Mouse (Mus musculus) left cerebral cortex, adult 11 months (tissue): ENCODE results near the gene Shcbp1l.
"Not testable (repeated sequence)": the region's sequence is repeated elsewhere in the genome, so short reads cannot be mapped to it uniquely, and the experiment has no call there.

Experiments
- DNase-seq: peaks from one replicate; pipeline ENCODE4 v3.0.0; 2022; ENCODE audit warnings: low spot score

Gene Shcbp1l

GRCm38 (mm10) chr1:153424271-153424670, 691 bp upstream of the Shcbp1l start:
- DNase-seq = no peak

- no peak for DNase-seq
Measured at GRCm38 (mm10) chr1:153431158-153431557, 6.2 kb downstream of the Shcbp1l start.

- DNase-seq = no peak
Measured at GRCm38 (mm10) chr1:153431701-153432100, 6.7 kb downstream of the Shcbp1l start.

GRCm38 (mm10) chr1:153432329-153432728, 7.4 kb downstream of the Shcbp1l start:
- no peak for DNase-seq

DNA sequence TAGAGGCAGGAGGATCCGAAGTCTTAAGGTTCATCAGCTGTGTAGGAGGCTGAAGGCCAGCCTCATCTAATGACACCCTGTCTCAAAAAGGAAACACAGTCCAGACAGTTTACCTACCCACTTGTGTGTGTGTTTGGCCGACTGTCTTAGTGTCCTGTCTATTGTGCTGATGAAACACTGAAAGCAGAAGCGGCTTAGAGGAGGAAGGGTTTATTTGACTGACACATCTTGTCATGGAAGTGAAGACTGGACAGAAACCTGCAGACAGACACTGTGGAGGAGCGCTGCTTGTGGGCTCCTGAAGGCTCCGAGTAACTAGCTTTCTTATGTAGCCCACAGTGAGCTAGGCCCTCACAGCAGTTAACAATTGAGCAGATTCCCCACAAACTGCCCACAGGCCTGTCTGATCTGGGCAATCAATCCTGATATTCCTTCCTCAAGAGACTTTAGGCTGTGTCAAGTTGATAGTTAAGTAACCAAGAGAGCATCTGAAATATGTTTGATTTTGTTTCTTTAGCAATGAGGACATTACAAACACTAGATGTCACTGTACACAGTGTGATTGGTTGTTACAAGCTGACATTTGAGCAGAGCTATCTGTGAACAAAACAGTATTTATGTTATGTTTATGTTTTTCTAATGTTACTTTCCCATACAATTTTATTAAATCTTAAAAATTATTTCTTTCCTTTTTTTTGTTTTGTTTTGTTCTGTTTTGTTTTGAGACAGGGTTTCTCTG, 9.1 kb downstream of the Shcbp1l start:
- no peak for DNase-seq

GRCm38 (mm10) chr1:153437536-153437935, 12.6 kb downstream of the Shcbp1l start:
- no peak for DNase-seq

- DNase-seq = no peak
Measured at GRCm38 (mm10) chr1:153440752-153441151, 15.8 kb downstream of the Shcbp1l start.

- DNase-seq = no peak
Measured at GRCm38 (mm10) chr1:153441656-153442055, 16.7 kb downstream of the Shcbp1l start.

GRCm38 (mm10) chr1:153443019-153443418, 18.1 kb downstream of the Shcbp1l start:
- DNase-seq = no peak

DNA sequence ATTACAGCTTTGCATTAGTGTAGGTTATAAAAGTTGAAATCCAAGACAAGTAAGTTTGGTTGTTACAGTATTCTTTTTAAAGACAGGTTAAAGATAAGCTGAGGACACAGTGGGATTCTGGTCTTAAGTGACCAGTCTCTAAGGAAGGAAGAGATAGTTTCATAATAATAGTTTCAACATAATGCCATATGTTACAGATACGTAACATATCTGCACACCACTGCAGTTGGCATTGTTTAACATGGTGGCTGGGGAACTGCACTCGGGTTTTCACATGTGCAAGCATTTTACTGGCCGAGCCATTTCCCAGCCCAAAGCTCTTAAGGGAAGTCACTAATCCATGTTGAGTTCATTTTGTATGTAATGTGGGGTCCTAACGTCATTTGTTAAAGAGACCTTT, 18.7 kb downstream of the Shcbp1l start:
- DNase-seq = no peak

DNA sequence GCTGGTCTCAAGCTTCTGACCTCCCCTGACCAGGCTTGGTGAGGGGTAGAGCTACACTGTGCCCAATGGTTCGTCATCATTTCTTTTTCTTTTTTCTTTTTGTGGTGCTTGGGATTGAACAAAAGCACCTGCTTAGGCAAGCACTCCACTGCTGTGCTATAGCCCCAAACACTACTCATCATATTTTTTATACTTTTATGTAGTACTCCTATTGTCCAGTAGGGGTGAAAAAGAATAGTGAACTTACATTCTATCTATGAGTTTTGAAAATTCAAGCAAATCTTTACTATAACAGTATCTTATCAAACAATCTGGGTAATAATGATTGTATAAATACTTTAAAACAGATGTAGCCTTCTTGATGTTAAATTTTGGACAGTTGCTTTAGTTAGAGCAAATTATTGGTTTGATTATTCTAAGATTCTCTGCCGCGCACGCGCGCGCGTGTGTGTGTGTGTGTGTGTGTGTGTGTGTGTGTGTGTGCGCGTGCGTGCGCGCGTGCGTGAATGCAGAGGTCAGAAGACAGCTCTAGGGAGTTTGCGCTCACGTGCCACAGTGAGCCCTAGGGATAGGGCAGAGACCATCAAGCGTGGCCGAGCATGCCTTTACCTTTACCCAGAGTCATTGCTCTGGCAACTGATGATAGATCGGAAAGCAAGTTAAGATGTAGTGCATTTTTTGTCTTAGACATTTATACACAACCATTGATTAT, 21.3 kb downstream of the Shcbp1l start:
- no peak for DNase-seq

GRCm38 (mm10) chr1:153451237-153452154, 26.5 kb downstream of the Shcbp1l start:
- peak; percentile 29 for DNase-seq

DNA sequence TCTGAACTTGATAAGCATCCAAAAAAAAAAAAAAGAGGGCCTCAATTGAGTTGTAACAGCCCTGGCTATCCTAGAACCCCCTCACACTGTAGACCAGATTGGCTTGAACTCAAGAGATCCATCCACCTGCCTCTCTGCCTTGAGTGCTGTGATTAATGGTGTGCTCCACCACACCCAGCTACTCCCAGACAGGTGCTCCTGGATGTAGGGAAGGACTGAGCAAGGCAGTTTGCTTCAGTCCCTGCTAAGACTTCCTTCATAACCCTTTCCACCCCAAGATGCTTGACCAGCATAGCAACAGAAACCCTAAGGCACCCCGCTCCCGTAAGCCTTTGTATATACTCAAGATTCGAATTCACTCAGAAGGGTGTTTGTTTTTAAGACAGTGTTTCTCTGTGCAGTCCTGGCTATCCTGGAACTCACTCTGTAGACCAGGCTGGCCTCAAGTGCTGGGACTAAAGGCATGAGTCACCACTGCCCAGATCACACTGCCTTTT, 28.2 kb downstream of the Shcbp1l start:
- DNase-seq = no peak

DNA sequence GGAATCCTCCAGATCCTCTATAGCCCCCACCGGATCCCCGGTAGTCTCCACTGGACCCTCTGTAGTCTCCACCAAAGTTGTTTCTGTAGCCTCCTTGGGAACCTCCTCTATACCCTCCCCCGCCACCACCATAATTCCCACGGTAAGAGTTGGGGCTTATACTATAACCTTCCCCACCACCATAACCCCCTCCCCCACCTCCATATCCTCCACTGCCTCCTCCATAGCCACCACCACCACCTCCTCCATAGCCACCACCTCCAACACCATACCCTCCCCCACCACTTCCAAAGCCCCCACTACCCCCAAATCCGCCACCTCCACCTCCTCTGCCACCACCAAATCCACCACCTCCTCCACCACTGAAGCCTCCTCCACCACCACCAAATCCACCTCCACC, 31.2 kb downstream of the Shcbp1l start:
- DNase-seq = no peak

- DNase-seq = no peak
Measured at GRCm38 (mm10) chr1:153461796-153462195, 36.8 kb downstream of the Shcbp1l start.

DNA sequence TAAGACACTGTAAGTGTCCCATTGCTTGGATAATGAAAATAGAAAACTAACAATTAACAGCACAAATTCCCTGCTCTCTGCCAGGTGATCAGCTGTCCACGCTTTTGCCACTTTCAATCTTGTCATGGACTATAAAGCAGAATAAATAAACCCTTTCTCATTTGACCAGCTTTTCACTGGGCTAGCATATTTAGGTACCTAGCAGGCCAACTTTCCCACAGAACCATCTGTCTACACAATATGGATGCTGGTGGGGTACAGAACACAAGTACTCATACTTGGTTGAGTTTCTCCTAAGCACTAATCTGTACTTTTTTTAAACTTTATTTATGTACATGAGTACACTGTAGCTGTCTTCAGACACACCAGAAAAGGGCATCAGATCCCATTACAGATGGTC, 54.3 kb downstream of the Shcbp1l start:
- DNase-seq = no peak

GRCm38 (mm10) chr1:153480386-153481024, 55.5 kb downstream of the Shcbp1l start:
- DNase-seq = peak; percentile 45

- no peak for DNase-seq
Measured at GRCm38 (mm10) chr1:153481025-153481412, 56.1 kb downstream of the Shcbp1l start.

- DNase-seq = no peak
Measured at GRCm38 (mm10) chr1:153485201-153485796, 60.3 kb downstream of the Shcbp1l start.

GRCm38 (mm10) chr1:153486120-153486519, 61.2 kb downstream of the Shcbp1l start:
- DNase-seq = not testable (repeated sequence)

DNA sequence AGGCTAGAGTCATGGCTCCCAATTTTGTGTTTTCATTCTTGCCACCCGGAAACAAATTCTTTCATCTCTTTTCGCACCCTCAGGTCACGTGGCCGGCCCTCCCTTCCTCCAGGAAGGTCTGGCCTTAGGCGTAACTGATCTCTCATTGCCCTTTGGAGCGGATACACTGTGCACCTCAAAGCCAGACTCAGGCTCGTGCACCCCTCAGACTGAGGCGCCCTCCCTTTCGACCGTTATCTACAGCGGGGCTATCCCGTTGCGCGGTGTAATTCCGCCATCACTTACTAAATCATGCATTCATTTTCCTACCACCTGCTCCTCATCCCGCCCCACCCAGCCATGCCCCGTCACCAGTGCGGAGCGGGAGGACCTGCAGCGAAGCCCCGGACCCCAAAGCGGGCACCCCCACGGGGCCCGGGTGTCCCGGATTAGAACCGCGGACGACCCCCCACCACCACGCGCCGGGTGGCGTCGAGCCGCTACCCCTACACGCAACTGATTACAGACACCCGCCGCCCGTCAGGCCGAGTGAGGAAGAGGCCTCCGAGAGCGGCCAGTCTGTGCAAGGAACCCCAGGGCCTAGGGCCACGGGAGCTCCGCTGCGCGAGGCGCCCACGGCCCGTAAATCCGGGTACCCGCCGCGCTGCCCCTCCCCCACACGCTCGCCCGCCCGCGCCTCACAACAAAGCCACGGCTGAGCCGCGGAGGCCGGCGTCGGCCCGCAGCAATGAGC, 62.0 kb downstream of the Shcbp1l start:
- peak; percentile 38 for DNase-seq
